Mouse (Mus musculus) heart, postnatal 0 days (tissue): ENCODE measurements around the gene Rnf227.

Experiments used
- CTCF ChIP-seq: IDR thresholded peaks from 2 replicates; pipeline ENCODE4 v1.5.1; 2016; ENCODE audit warnings: antibody characterized with exemption, control low read depth, low read depth
- EP300 ChIP-seq: IDR thresholded peaks from 2 replicates; pipeline ENCODE4 v1.6.1; 2016; ENCODE audit warnings: antibody characterized with exemption, low read depth

DNA sequence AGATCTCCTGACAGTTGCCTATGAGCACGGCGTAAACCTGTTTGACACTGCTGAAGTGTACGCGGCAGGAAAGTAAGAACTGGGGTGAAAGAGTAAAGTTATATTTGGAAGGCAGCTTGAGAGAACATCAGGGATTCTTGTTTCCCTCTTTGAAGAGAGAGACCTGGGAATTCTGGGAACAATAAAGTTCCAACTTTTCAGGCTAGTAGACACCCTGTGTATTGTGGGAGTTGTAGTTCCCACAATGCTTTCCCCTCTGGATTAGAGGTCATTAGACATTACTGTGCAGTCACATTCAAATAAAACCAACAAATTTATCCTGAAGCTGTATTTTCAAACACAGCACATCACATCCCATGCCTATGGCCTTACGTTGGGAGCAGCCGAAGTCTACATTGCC is 11.7 kb upstream of the Rnf227 start:
- TF ChIP-seq EP300 (no peak), CTCF (no peak)
